In the genomic region with DNA sequence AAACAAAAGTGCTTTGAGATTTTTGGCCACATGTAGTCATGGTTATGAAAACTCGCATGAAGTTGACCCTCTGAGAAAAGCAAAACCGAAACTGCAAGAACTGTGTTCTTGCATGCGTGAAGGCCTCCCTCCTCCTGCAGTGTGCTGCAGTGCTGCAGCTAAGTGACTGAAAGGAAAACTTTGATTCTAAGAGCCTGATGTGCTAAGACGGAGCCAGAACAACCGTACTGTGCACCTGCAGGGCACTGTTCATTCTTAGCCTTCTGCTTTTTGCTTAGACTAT, we compare ENCODE assay signal across 8 mouse cellular contexts. TPM values are rescaled to one million over a fixed set of nuclear protein-coding genes. Genes with fewer than 3 reads are reported as not detected.
DNase-seq lines count a peak whose midpoint lies in the region; ATAC-seq and TF ChIP-seq lines count a peak whose summit lies in the region.

No protein-coding gene starts in this region.

- H3K9me3 ChIP-seq in forebrain, postnatal 0 days (ENCODE audit: low read length) = no peaks in the 10 kb centered on the region
- H3K9me3 ChIP-seq in stomach, embryonic 16.5 days (replicated peaks; ENCODE audit: control insufficient read depth, low read length) = no peaks in the 10 kb centered on the region

- no peaks in the 10 kb centered on the region for H3K4me1 ChIP-seq in spleen, adult 2 months (ENCODE audit: control insufficient read depth, insufficient read depth, insufficient read length)
- H3K4me1 ChIP-seq in forebrain, postnatal 0 days (ENCODE audit: insufficient read depth) = no peaks in the 10 kb centered on the region
- peaks cover 6% of the 10 kb centered on the region; the same call in 1 of the 2 replicates for H3K4me1 ChIP-seq in kidney, adult 2 months (ENCODE audit: control insufficient read depth, insufficient read depth, low read length)
- peaks cover 3% of the 10 kb centered on the region; the same call in 1 of the 2 replicates for H3K4me1 ChIP-seq in stomach, embryonic 16.5 days (ENCODE audit: control insufficient read depth, insufficient read depth, low read length)

- peak overlapping the region; percentile 89 for H3K4me2 ChIP-seq in forebrain, postnatal 0 days (ENCODE audit: low read depth)
- H3K4me2 ChIP-seq in stomach, embryonic 16.5 days (ENCODE audit: low read depth, low read length) = peak overlapping the region; percentile 74

- H3K27ac ChIP-seq in spleen, adult 2 months (ENCODE audit: insufficient read depth, low read length) = peak overlapping the region; percentile 12; the same call in 1 of the 2 replicates
- H3K27ac ChIP-seq in forebrain, postnatal 0 days (ENCODE audit: low read depth, low read length) = no peak overlapping the region
- H3K27ac ChIP-seq in kidney, adult 2 months (ENCODE audit: insufficient read depth, low read depth, low read length) = peak overlapping the region; percentile 84; the same call in 1 of the 2 replicates
- H3K27ac ChIP-seq in stomach, embryonic 16.5 days (ENCODE audit: low read length) = peak overlapping the region; percentile 25; the same call in 1 of the 2 replicates

- no peak for TF ChIP-seq POLR2A in spleen, adult 2 months (IDR thresholded peaks at IDR 0.05; ENCODE audit: low read depth, low read length)
- no peak for TF ChIP-seq POLR2A in kidney, adult 2 months (IDR thresholded peaks at IDR 0.05; ENCODE audit: low read depth, low read length)

- H3K4me3 ChIP-seq in spleen, adult 2 months (ENCODE audit: extremely low read depth, insufficient read depth, insufficient read length) = peak overlapping the region; percentile 81
- peak overlapping the region; percentile 56 for H3K4me3 ChIP-seq in forebrain, postnatal 0 days (ENCODE audit: low read depth, low read length)
- H3K4me3 ChIP-seq in kidney, adult 2 months (ENCODE audit: insufficient read depth, low read depth, low read length) = peak overlapping the region; percentile 42
- peak overlapping the region; percentile 71 for H3K4me3 ChIP-seq in stomach, embryonic 16.5 days (replicated peaks; ENCODE audit: low read length)

- no peak for ATAC-seq in forebrain, postnatal 0 days
- ATAC-seq in stomach, embryonic 16.5 days (ENCODE audit: insufficient read depth, low FRiP score) = no peak

- H3K9ac ChIP-seq in forebrain, postnatal 0 days = peak overlapping the region; percentile 48; the same call in 1 of the 2 replicates
- peak overlapping the region; percentile 83 for H3K9ac ChIP-seq in stomach, embryonic 16.5 days (ENCODE audit: low read length)

- DNase-seq in spleen, adult 2 months (ENCODE audit: low read depth in 1 of 2, low spot score in 2 of 2) = peak in 1 of 2 experiments; percentile 33
- no peak for DNase-seq in spleen, adult 12 weeks (ENCODE audit: low spot score)
- no peak for DNase-seq in forebrain, postnatal 0 days
- peak; percentile 60 for DNase-seq in kidney, adult 2 months
- peak; percentile 57 for DNase-seq in lung, postnatal 25 days (ENCODE audit: low spot score)
- no peak for DNase-seq in layer of hippocampus, adult 18-20 months (ENCODE audit: low spot score in 2 of 2)
- no peak for DNase-seq in right cerebral cortex, postnatal 14 days

- TF ChIP-seq CTCF in spleen, adult 2 months (IDR thresholded peaks at IDR 0.05; ENCODE audit: extremely low read depth, insufficient read depth, insufficient read length, insufficient replicate concordance) = no peak
- TF ChIP-seq CTCF in forebrain, postnatal 0 days (IDR thresholded peaks at IDR 0.05; ENCODE audit: low read depth) = no peak; the same call in 1 of the 2 replicates
- 0 out of 2 replicates have a peak, but pooled peaks have one; percentile 21 for TF ChIP-seq CTCF in kidney, adult 2 months (conservative IDR thresholded peaks at IDR 0.05; ENCODE audit: insufficient read depth, insufficient read length, low read depth, low read length)

- H3K27me3 ChIP-seq in spleen, adult 2 months (ENCODE audit: control insufficient read depth, insufficient read depth, low read length) = no peaks in the 10 kb centered on the region
- H3K27me3 ChIP-seq in forebrain, postnatal 0 days (ENCODE audit: insufficient read depth, low read length) = no peaks in the 10 kb centered on the region; the same call in none of the 2 replicates
- H3K27me3 ChIP-seq in kidney, adult 2 months (replicated peaks; ENCODE audit: control insufficient read depth, insufficient read depth, low read length) = no peaks in the 10 kb centered on the region
- no peaks in the 10 kb centered on the region for H3K27me3 ChIP-seq in stomach, embryonic 16.5 days (ENCODE audit: control insufficient read depth, insufficient read depth, low read length)

- H3K36me3 ChIP-seq in spleen, adult 2 months (ENCODE audit: control insufficient read depth, insufficient read depth, low read length) = no peaks in the 10 kb centered on the region
- no peaks in the 10 kb centered on the region for H3K36me3 ChIP-seq in forebrain, postnatal 0 days (ENCODE audit: insufficient read depth)
- H3K36me3 ChIP-seq in kidney, adult 2 months (ENCODE audit: control insufficient read depth, insufficient read depth, low read length) = no peaks in the 10 kb centered on the region
- no peaks in the 10 kb centered on the region for H3K36me3 ChIP-seq in stomach, embryonic 16.5 days (ENCODE audit: control insufficient read depth, insufficient read depth, low read length)

- WGBS in spleen, adult 2 months = 0% methylated on average over 5 of the region's 5 CpGs
- WGBS in forebrain, postnatal 0 days = 6% methylated on average over 5 of the region's 5 CpGs
- 1% methylated on average over 5 of the region's 5 CpGs for WGBS in kidney, adult 2 months
- 7% methylated on average over 5 of the region's 5 CpGs for WGBS in stomach, embryonic 16.5 days

RNA-seq across cellular contexts. Expression of gene Nod1, which starts 0.5 kb away (rescaled TPM):
- polyA plus RNA-seq in spleen, adult 2 months (2012; rRNA removed) = 41.7 and 63.0 TPM in 2 replicates
- total RNA-seq in forebrain, postnatal 0 days (2014; rRNA removed) = 1.8 and 2.3 TPM in 2 replicates
- polyA plus RNA-seq in forebrain, postnatal 0 days (2015; fragmentation: Nextera tagmentation; extraction: Ambion mirVana) = 1.5 and 2.0 TPM in 2 replicates
- 14.0 and 18.7 TPM in 2 replicates for polyA plus RNA-seq in kidney, adult 2 months (2012; rRNA removed)
- 9.3 and 9.8 TPM in 2 replicates for polyA plus RNA-seq in stomach, embryonic 16.5 days (2015; fragmentation: Nextera tagmentation; extraction: Ambion mirVana)
- total RNA-seq in layer of hippocampus, adult 18-20 months (2021) = 1 to 10 TPM; 4.3 to 4.8 TPM

RNA-seq across cellular contexts. Expression of gene Ggct, which starts 19.9 kb away (rescaled TPM):
- polyA plus RNA-seq in spleen, adult 2 months (2012; rRNA removed) = 3.3 and 4.2 TPM in 2 replicates
- total RNA-seq in forebrain, postnatal 0 days (2014; rRNA removed) = 2.8 and 3.7 TPM in 2 replicates
- 22.2 and 26.6 TPM in 2 replicates for polyA plus RNA-seq in forebrain, postnatal 0 days (2015; fragmentation: Nextera tagmentation; extraction: Ambion mirVana)
- 13.5 and 15.9 TPM in 2 replicates for polyA plus RNA-seq in kidney, adult 2 months (2012; rRNA removed)
- 8.7 and 10.8 TPM in 2 replicates for polyA plus RNA-seq in stomach, embryonic 16.5 days (2015; fragmentation: Nextera tagmentation; extraction: Ambion mirVana)
- 10 to 100 TPM; 35.2 to 41.0 TPM for total RNA-seq in layer of hippocampus, adult 18-20 months (2021)

Comparison
In these comparisons a context has a peak if more than half of its experiments do, and no peak if none do; other contexts are left out.
1. DNase-seq: peak in kidney, adult 2 months (single experiment) and lung, postnatal 25 days (single experiment); none in spleen, adult 12 weeks (single experiment), forebrain, postnatal 0 days (single experiment), layer of hippocampus, adult 18-20 months (0 of 2) and right cerebral cortex, postnatal 14 days (single experiment).
2. Peak in every context shown above with its lines, with median percentiles within 50 percentile points of each other: H3K4me3 ChIP-seq.